Mouse (Mus musculus): Measurements from ENCODE around the gene Tmem25.

The Tmem25 gene

GRCm38 (mm10) chr9:44799102-44799957 is at the start of gene Tmem25:
Gene Tmem25 (minus strand): TSS chr9:44799307.
- peak; percentile 47 to 49 for DNase-seq (ENCODE audit: low spot score in 2 of 2)

GRCm38 (mm10) chr9:44847446-44847845 is 48.3 kb upstream of the Tmem25 start:
- DNase-seq (ENCODE audit: low spot score in 2 of 2): no peak

GRCm38 (mm10) chr9:44841241-44841640 is 42.1 kb upstream of the Tmem25 start:
- DNase-seq (ENCODE audit: low spot score in 2 of 2): peak in 1 of 2 experiments; percentile 41

- peak; percentile 60 to 84 for DNase-seq (ENCODE audit: low spot score in 2 of 2)
Observed at GRCm38 (mm10) chr9:44836439-44836838, 37.3 kb upstream of the Tmem25 start.

- no peak for DNase-seq (ENCODE audit: low spot score in 2 of 2)
Observed at GRCm38 (mm10) chr9:44832356-44832755, 33.2 kb upstream of the Tmem25 start.

- no peak for DNase-seq (ENCODE audit: low spot score in 2 of 2)
Observed at GRCm38 (mm10) chr9:44830506-44830905, 31.4 kb upstream of the Tmem25 start.

- no peak for DNase-seq (ENCODE audit: low spot score in 2 of 2)
Observed at GRCm38 (mm10) chr9:44828944-44829343, 29.8 kb upstream of the Tmem25 start.

GRCm38 (mm10) chr9:44826660-44827059 is 27.6 kb upstream of the Tmem25 start:
- no peak for DNase-seq (ENCODE audit: low spot score in 2 of 2)

GRCm38 (mm10) chr9:44819920-44820827 is 21.1 kb upstream of the Tmem25 start:
- no peak for DNase-seq (ENCODE audit: low spot score in 2 of 2)

GRCm38 (mm10) chr9:44817522-44817921 is 18.4 kb upstream of the Tmem25 start:
- no peak for DNase-seq (ENCODE audit: low spot score in 2 of 2)

- DNase-seq (ENCODE audit: low spot score in 2 of 2): no peak
Observed at GRCm38 (mm10) chr9:44814179-44814578, 15.1 kb upstream of the Tmem25 start.

GRCm38 (mm10) chr9:44810316-44810715 is 11.2 kb upstream of the Tmem25 start:
- no peak for DNase-seq (ENCODE audit: low spot score in 2 of 2)

GRCm38 (mm10) chr9:44807778-44808177 is 8.7 kb upstream of the Tmem25 start:
- DNase-seq (ENCODE audit: low spot score in 2 of 2): no peak

GRCm38 (mm10) chr9:44807141-44807540 is 8.0 kb upstream of the Tmem25 start:
- DNase-seq (ENCODE audit: low spot score in 2 of 2): no peak

GRCm38 (mm10) chr9:44805536-44805935 is 6.4 kb upstream of the Tmem25 start:
- DNase-seq (ENCODE audit: low spot score in 2 of 2): no peak

GRCm38 (mm10) chr9:44804678-44805077 is 5.6 kb upstream of the Tmem25 start:
- no peak for DNase-seq (ENCODE audit: low spot score in 2 of 2)

GRCm38 (mm10) chr9:44802808-44803450 is 3.8 kb upstream of the Tmem25 start, which contains the start of gene Ttc36:
Gene Ttc36 (minus strand): TSS chr9:44803072.
- no peak for DNase-seq (ENCODE audit: low spot score in 2 of 2)

GRCm38 (mm10) chr9:44801669-44802068 is 2.6 kb upstream of the Tmem25 start:
- no peak for DNase-seq (ENCODE audit: low spot score in 2 of 2)

- DNase-seq (ENCODE audit: low spot score in 2 of 2): no peak
Observed at GRCm38 (mm10) chr9:44799958-44800324, 834 bp upstream of the Tmem25 start.

GRCm38 (mm10) chr9:44798298-44798697 is 809 bp downstream of the Tmem25 start:
- no peak for DNase-seq (ENCODE audit: low spot score in 2 of 2)

- no peak for DNase-seq (ENCODE audit: low spot score in 2 of 2)
Observed at GRCm38 (mm10) chr9:44792842-44793241, 6.3 kb downstream of the Tmem25 start.
